ENCODE assay signal across 9 mouse cellular contexts in genomic region chr2:158534559-158534958, GRCm38 (mm10). TPM values are rescaled to one million over a fixed set of nuclear protein-coding genes. Genes with fewer than 3 reads are reported as not detected.
"Had no signal": no experiment of that assay in that cellular context is flagged by ENCODE, and none has a peak within 500 bp of the region (broad histone marks: within the 10 kb centered on the region; RNA-seq: fewer than 3 reads in every experiment).

No protein-coding gene starts in this region.

- H3K4me1 ChIP-seq: limb, embryonic 12.5 days; liver, embryonic 13.5 days; lung, embryonic 15.5 days had no signal

- H3K27me3 ChIP-seq: limb, embryonic 12.5 days; liver, embryonic 13.5 days; lung, embryonic 15.5 days had no signal

- H3K36me3 ChIP-seq: limb, embryonic 12.5 days; liver, embryonic 13.5 days; lung, embryonic 15.5 days had no signal

- H3K27ac ChIP-seq: layer of hippocampus, adult 2 months; limb, embryonic 12.5 days; liver, embryonic 13.5 days; lung, embryonic 15.5 days; macrophage had no signal

- H3K9me3 ChIP-seq: limb, embryonic 12.5 days; liver, embryonic 13.5 days; lung, embryonic 15.5 days had no signal

- H3K4me3 ChIP-seq: layer of hippocampus, adult 2 months; limb, embryonic 12.5 days; liver, embryonic 13.5 days; lung, embryonic 15.5 days; megakaryocyte, embryonic 14.5 days had no signal

- H3K9ac ChIP-seq: limb, embryonic 12.5 days; liver, embryonic 13.5 days; liver, postnatal 0 days; lung, embryonic 15.5 days had no signal

- H3K4me2 ChIP-seq: limb, embryonic 12.5 days; liver, embryonic 13.5 days; lung, embryonic 15.5 days had no signal

- DNase-seq: thymus, adult 18-20 months had no signal

- ATAC-seq: liver, postnatal 0 days had no signal

RNA-seq across cellular contexts. Expression of gene Arhgap40, which starts 22.0 kb away (rescaled TPM):
- polyA plus RNA-seq: liver, embryonic 13.5 days; liver, postnatal 0 days; lung, embryonic 15.5 days; macrophage had no signal

RNA-seq across cellular contexts. Expression of gene Adig, which starts 32.1 kb away (rescaled TPM):
- polyA plus RNA-seq: kidney, embryonic 14.5 days; limb, embryonic 12.5 days; liver, embryonic 13.5 days; liver, postnatal 0 days; lung, embryonic 15.5 days; macrophage had no signal
